Mouse (Mus musculus): ENCODE data around the gene Gtf2h4. TPM values are rescaled to one million over a fixed set of nuclear protein-coding genes. Genes with fewer than 3 reads are reported as not detected.

The Gtf2h4 gene
- polyA plus RNA-seq, 1 experiment = 24.3 TPM

DNA sequence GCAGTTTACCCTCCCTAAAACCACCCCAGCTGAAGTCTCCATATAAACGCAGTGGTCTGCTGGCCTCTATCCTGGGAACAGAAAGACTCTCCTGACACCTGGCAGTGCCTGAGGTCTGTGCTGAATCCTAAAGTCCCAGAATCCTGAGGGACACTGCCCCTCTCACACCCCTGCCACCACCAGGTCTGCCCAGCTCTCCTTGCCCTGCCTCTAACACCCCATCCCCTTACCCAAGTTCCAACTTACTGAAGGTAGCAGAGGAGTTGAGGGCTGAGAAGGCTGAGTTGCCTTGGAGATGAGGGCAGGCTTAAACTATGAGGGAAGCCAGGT, 23.9 kb upstream of the Gtf2h4 start:
- DNase-seq (ENCODE audit: low read depth) = no peak

DNA sequence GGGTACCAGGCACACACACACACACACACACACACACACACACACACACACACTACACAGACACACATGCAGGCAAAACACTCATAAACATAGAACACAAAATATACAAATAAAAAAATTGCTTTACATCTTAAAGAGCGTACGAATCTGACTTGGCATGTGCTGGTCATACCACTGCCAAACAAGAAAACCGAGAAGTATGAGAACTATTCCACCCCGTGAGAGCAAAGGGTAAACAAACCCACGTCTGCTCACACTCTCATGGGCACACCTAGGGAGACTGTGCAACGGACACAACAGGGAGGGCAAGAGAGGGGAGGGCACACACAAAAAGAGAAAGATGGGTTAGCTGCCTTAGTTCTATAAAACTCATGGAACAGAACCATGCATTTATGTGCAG, 23.2 kb upstream of the Gtf2h4 start:
- no peak for DNase-seq (ENCODE audit: low read depth)

DNA sequence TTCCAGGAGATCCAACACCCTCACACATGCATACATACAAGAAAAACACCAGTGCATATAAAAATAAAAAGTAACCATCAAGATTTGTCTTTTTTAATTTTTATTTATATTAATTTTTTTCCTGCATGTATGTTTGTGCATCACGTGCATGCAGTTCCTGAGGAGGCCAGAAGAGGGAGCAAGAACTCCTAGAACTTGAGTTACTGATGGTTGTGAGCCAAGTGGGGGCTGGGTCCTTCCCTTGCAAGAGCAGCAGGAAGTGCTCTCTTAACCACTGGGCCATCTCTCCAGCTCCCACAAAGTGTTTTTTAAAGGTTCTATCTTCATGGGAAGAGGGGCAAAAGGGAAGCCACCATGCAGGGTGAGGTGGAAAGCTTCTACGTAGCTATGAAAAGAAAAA, 21.8 kb upstream of the Gtf2h4 start:
- no peak for DNase-seq (ENCODE audit: low read depth)

DNA sequence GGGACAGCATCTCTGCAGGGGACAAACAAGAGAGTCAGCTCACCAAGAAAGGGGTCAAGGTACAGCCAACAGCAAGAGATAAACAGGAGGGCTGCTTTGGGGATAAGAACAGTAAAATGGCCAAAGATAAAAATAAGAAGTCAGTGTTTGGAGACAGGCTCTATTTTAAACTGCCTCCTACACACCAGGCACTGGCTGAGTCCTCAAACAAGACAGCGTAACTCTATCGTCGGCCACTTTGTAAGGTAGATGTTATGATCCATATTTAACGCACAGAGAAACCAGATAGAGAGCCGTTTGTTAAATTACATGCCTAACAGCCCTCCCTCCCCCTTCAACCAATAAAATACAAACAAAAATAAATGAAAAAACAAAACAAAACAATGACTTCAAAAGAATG, 20.4 kb upstream of the Gtf2h4 start:
- no peak for DNase-seq (ENCODE audit: low read depth)

DNA sequence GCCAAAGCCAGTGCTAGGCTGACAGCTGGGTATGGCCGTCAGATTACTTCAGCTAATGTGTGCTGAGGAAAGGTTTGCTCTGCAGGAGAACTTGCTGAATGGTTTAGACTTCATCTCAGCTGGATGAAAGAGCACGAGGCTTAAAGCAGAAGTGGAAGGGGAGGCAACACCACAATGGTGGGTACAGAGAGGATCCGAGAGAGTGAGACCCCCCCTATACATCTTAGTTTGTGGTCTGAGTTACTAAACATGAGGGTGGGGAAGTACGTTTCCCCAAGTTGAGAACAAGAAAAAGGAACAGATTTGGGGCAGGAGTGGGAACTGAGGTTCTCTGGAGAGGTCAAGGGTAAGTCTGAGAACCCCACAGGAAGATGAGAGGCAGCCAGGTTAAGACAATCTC, 18.8 kb upstream of the Gtf2h4 start:
- no peak for DNase-seq (ENCODE audit: low read depth)

DNA sequence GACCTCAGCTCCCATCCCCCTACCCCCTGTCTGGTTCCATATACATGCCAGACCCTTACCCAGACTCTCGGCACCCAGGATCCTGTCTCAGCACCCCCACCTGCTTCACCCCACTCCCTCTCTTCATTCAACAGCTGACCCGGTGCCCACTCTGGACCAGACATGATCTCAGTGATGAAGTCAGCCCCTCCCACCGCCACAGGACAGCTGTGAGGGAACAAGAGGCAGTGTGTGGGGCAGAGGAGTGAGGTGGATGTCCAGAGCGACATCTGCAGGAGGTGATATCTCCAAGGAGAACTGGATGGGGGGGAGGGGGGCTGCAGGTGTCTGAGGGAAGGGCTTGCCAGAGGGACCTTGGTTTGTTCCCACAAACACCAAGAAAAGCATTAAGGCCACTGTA, 18.3 kb upstream of the Gtf2h4 start:
- DNase-seq (ENCODE audit: low read depth) = no peak

DNA sequence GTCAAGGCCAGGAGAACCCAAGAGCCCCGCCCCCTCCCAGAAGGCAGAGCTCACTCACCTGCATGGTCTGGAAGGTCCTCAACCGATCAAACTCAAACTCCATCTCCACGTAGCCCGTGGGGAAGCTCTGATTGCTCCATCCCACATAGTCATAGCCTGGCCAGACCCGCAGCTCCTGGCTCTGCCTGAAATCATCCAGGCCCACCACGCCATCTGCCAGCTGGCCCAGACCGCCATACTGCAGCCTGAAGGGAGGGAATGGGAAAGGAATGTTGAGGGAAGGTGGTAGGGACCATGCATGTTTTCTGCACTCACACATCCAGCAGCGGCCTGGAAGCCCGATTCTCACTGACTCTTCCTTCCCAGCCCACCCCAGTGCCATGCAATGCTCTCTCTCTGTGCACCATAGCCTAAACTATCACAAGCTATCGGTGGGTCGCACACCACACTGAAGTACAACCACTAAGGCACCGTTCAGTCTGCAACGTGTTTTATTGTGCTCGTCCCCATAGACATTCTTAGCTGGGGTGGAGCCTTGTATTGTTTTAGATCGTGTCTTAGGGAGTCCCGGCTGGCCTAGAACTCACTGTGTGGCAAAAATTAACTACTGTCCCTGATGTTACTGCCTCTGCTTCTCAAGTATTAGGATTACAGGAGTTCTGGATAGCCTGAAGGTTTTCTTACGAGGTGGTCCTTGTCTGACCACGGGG, 16.6 kb upstream of the Gtf2h4 start:
- DNase-seq (ENCODE audit: low read depth) = no peak

DNA sequence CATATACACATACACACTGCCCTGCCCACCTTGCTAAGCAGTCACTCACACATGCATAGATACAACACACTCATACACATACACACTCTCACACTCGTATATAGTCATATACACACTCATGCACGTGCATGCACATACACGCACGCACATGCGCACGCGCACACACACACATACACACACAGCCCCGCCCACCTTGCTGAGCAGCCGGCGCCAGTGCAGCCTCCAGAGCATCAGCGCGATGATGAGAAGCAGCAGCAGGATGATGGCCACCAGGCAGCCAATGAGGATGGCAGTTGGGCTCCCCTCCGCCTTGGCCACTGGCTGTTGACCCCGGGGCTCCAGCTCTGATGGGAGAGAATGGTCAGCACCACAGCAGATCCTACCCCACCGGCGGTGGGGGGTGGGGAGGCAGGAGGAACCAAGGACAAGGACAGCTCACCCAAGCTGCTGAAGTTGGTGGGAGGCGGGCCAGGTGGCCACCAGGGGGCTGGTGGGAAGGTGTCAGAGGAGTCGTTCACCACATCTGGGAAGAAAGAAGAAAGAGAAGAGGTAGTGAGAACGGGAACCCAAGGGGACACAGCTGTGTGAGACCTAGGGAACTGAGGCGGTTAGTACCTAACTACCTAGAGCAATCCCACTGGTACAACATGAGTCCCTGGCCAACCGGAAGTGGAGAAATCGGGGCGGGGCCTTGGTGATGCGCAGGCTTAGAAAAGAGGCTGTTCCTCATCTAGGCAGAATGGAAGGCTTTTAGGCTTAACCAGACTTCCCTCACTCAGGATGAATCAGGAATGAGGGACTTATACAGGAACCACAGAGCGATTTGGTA, 15.0 kb upstream of the Gtf2h4 start:
- DNase-seq (ENCODE audit: low read depth) = no peak

DNA sequence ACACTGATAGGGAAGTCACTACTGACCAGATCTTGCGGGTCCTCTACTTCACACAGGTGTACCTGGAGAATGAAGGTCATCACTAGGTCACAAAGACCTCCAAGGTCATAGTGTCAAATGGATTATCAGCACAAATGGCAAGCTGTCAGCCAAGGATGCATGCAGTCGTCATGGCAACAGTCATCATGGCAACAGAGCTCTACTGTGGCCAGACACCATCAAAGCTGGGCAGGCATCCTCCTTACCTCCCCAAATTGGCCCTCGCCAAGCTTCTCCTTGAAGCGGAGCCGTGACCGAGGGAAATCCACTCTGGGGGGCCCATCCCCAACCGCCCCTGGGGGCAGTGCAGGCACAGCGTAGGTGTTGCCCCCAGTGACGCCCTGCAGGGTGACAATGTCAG, 11.5 kb upstream of the Gtf2h4 start:
- no peak for DNase-seq (ENCODE audit: low read depth)

DNA sequence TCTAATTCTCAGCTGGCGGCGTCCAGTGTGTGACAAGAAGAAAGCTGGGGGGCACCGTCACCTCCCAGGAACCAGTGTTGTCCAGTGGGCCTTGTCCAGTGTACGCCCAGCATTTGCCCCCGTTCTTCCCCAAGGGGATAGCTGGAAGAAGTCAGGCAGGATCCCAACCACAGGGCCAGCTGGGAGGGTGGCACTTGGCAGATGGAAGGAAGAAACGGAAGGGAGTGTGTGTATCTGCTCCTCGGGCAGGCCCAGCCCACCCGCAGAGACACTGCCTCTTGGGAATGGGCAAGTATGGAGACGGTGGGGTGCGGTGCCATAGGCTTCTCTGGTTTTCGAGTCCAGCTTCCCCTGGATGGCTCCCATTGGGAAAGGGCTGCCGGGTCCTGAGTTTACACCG, 8.4 kb upstream of the Gtf2h4 start:
- no peak for DNase-seq (ENCODE audit: low read depth)

DNA sequence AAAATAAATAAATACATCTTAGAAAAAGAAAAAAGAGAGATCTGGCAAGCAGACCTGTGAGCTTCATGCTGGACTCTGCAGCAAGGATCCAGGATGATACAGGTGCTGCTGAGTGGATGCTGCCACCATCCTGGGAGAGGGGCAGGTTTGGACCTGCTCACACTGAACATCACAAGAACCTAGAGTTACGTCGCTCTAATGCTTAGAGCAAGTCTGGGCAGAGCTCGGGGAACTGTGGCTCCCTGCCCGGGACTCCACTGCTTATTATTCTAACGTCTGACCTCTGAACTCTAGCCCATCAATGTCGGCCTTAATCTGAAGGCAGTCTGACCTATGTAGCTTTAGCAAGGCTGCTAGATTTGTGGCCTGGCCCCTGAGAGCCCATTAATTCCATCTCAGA, 7.1 kb upstream of the Gtf2h4 start:
- no peak for DNase-seq (ENCODE audit: low read depth)

DNA sequence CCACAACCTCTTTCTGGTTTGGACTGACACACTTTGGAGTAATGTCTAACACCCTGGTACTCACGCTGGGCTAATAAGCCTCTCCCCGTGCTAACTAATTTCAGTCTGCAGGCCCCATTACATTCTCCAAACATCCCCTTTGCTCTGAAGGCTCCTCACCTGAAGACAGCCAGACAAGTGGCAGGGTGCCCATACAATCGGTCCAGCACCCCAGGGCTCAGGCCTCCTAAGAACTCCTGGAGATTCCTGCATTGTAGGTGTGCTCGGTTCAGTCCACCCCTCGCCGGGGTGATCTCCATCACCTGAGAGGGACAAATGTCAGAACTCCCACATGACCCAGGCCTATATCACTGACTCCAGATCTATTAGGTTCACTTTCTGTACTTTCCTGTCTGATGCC, 1.0 kb downstream of the Gtf2h4 start:
- no peak for DNase-seq (ENCODE audit: low read depth)

DNA sequence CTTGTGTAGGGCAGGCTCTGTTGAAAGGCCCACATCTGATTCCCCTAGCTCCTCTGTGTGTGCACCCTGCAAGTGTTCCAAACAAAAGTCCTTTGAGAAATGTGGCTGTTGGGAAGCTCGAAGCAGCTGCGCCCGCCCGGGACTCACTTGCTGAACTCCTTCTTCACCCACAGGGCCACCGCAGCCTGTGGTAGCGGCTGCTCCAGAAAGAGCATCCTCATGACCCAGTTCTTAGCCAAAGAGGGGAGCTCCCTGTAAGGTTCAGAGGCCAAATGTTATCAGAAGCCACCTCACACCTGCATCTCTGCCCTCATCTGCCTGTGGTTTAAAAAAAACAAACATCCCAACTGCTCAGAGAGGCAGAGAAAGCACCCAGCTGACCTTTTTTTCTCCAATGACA, 1.7 kb downstream of the Gtf2h4 start:
- DNase-seq (ENCODE audit: low read depth) = no peak

DNA sequence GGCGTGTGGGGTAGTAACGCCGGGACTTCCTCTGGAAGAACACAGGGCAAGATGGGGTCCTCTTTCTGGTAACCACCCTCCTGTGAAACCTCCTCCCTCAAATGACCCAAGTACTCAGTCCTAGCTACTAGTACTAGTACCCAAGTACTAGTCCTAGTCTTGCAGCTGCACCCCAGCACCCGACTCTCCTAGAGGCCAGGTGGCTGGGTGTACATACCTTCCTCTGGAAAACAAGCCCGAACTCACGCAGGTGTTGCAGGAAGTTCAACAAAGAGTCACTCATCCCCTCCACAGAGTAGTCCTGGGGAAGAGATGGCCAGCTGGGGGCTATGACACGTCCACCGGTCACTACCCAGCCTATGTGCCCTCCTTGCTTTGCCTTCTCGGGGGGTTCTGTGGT, 3.8 kb downstream of the Gtf2h4 start:
- DNase-seq (ENCODE audit: low read depth) = no peak

DNA sequence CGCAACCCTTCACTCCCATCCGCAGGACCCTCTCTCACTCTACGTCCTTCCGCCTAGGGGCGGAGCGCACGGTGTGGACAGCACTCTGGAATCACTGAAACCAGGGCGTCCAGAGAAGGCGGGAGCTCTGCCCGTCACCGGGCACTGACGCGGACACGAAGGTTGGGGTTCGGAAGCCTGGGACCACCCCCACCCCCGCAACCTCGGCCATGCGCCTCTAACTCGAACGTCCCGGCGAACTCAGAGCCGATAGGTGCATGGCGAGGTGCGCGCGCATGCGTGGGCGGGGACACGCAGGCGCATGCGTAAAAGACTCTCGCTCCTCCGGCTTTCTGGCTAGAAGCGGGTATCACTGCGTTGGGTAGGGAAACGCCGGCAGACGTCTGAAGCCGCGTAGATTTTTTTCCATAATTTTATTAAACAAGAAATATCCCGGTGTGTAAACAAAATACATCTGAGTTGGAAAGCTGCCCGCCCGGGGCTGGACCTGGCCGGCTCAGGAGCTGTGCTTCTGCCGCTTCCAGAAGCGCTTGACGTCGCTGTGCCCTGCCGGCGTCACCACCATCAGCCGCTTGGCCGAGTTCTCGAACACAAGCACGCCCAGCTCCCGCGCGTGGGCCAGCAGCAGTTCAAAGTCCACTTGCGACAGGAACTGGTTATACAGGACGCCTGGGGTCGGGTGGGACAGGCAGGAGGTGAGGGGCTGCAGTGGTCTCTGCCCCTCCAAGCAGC, 6.0 kb downstream of the Gtf2h4 start, which contains the start of gene Vars2:
Gene Vars2 (minus strand): TSS at position 259 of the 732 bp plus-strand sequence.
- peak; percentile 45 for DNase-seq (ENCODE audit: low read depth)

DNA sequence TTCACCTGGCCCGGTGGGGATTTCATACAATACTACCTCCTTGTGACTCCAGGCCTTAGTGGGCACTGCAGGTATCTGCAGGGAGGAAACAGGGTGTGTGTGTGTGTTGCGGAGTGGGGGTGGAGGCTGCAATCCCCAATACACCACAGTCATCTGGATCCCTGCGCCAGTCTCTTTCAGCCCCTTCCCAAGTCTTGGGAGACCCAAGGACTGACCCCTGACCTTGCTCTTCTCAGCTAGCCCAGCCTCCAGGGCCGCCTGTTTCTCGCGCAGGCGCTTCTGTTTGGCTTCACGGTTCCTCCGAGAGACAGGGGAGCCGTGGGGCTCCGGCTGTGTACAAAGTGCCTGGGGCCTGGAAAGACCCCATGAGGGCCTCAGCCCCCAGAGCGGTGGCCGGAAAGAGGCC, 6.7 kb downstream of the Gtf2h4 start:
- DNase-seq (ENCODE audit: low read depth) = no peak

DNA sequence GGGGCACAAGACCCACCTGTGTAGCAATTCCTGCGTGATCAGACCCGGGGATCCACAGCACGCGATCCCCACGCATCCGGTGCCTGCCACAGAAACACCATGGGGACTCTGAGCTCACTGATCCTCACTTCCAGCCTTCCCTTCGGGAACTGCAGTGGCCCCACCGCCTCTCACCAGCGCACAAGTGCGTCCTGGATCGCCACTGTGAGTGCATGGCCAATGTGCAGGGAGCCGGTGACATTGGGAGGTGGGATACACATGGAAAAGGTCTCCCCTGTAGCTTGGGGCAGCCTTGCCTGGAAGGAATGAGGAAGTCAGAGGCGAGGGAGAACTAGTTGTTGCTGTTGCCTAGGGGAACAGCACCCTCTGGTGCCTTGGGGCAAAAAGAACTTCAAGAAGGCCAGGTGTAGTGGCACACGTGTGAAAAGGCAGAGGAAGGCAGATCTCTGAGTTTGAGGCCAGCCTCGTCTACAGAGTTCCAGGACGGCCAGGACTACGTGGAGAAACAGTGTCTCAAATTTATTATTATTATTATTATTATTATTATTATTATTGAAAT, 7.5 kb downstream of the Gtf2h4 start:
- no peak for DNase-seq (ENCODE audit: low read depth)

DNA sequence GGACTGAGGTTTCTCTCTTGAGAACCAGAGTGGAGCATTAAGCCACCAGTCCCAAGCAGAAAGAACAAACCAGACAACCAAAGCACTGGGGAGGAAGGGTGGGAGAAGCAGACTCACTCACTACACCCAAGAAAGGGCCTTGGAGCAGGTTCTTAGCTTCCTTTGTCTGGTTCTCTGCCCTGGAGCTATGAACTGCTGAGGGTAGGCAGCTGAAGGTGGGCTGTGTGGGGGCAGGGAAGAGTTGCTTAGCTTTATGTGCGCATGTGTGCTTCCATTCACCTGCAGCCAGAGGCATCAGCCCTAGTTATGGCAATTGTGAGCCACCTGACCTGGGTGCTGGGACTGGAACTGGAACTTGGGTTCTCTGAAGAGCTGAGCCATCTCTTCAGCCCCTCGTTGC, 20.5 kb downstream of the Gtf2h4 start:
- no peak for DNase-seq (ENCODE audit: low read depth)

DNA sequence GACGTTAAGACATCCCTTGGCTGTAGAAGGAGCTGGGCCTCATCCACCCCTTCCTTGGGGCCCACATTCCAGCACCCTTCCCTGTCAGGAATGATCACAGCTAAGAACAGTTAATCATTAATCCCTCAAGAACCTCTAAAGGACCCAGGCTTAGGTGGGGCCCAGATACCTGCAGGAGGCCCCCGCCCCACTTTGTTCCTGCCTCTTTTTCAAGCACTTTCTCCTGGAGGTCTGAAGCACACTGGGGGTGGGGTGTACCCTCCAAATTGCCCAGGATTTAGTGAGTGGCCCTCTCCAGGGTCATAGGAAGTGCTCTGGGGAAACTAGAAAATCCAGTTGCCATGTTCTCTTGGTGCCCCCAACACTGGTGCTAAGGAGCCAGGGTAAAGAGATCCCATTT, 24.1 kb downstream of the Gtf2h4 start:
- no peak for DNase-seq (ENCODE audit: low read depth)

DNA sequence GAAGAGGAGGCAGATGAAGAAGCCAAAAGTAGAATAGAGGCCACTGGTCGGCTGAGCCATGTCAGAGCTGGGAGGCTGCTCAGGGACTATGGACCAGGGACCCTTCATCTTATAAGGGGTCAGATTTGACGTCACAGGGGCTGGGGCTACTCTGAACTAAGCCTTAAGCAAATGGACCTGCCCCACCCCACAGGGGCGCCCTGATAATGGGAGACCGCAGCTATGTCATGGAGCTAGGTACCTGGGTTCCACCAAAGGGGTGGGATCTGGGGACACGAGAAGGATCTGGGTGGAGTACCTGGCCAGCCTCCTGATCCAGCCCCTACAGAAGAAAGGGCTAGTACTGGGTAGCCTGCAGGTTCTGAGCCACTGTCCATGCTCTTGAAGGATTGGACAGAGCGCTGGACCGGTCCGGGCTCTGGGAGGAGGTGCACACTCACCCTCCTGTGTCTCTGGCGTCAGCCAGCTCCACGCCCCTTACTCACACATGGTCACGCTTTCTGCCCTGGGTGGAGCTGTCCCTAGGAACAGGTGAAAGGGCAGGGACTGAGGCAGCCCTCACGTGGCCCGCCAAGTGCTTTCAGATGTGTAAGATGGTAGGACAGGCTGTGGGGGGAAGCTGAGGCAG, 29.8 kb downstream of the Gtf2h4 start, which contains the start of gene Mucl3:
Gene Mucl3 (minus strand): TSS at position 87 of the 628 bp plus-strand sequence.
- DNase-seq (ENCODE audit: low read depth) = no peak

DNA sequence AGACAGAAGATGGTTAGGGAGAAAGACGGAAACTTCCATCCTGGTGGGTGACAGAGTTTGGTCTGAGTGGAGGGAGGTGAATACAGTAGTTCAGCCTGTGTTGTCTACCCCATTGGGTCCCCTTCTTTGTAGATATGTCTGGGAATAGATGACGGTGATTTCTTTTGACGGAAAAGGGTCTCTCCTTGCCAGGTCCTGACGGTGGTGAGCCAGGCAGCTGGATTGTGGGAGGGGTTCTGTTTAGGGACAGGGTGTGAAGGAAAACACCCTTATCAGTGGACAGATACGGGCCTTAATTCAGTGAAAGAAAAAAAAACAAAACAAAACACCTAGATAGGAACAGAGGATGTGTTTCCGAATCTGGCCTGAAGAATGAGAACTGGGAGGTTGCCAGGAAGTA, 34.2 kb downstream of the Gtf2h4 start:
- DNase-seq (ENCODE audit: low read depth) = no peak
